Mouse (Mus musculus): ENCODE results near the gene Lnpk. TPM values are rescaled to one million over a fixed set of nuclear protein-coding genes. Genes with fewer than 3 reads are reported as not detected.

The Lnpk gene
- total and polyA plus RNA-seq, 2 experiments = 1.9 to 8.3 TPM

DNA sequence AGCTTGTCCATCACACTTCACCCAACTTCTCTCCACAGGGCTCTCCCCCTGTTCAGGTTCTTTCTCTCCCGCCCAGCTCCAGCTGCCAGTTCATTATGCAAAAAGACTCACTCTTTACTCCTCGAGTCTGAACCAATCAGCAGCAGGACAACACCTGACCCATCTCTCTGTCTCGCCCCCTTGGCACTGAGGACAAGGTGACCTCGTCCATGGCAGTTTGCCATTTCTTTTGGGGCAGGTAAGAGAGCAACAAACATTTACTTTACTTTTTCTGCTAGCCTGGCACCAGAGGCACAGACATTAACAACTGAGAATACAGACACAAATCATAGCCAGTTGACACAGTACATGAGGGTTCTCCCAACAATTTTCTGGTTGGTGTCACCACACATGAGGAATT is 8.8 kb downstream of the Lnpk start:
- DNase-seq (ENCODE audit: extremely low read depth, low read depth, low spot score) = peak; percentile 48
- H3K9ac ChIP-seq (ENCODE audit: low read depth, low read length) = no peak overlapping the region
- no peaks in the 10 kb centered on the region for H3K27me3 ChIP-seq (ENCODE audit: control insufficient read depth, insufficient read depth, low read length)
- no peaks in the 10 kb centered on the region for H3K4me1 ChIP-seq (ENCODE audit: control insufficient read depth, insufficient read depth, low read length)
- no peak overlapping the region for H3K27ac ChIP-seq (replicated peaks; ENCODE audit: insufficient read depth, low read depth, low read length)
- no peak for TF ChIP-seq CTCF (IDR thresholded peaks at IDR 0.05; ENCODE audit: low read depth, low read length)
- no peak for TF ChIP-seq POLR2A (IDR thresholded peaks at IDR 0.05; ENCODE audit: extremely low read depth, insufficient read depth, low read length)
- peaks cover 4% of the 10 kb centered on the region for H3K36me3 ChIP-seq (ENCODE audit: control insufficient read depth, insufficient read depth, low read length)
- 36% methylated on average over 4 of the region's 4 CpGs for WGBS
- no peak overlapping the region for H3K4me3 ChIP-seq (ENCODE audit: insufficient read depth, low read depth, low read length)
- H3K79me2 ChIP-seq (ENCODE audit: control insufficient read depth, insufficient read depth, low read length) = no peaks in the 10 kb centered on the region

DNA sequence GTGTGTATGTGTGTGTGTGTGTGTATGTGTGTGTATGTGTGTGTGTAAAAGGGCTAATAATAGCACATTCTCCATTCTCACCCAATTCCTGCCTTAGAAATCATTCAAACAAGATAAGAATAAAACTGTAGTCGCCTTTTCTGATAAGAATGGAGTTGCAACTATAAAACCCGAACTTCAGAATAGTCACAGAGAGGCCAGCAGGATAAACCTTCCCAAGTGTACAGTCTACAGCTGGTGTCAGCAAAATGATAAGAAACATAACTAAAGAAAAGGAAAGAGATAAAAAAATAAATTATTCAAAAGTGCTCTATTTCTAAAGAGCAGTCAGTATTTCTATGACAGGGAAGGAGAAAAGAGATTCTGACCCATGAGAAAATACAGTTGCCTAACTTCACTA is 19.4 kb downstream of the Lnpk start:
- TF ChIP-seq POLR2A (IDR thresholded peaks at IDR 0.05; ENCODE audit: extremely low read depth, insufficient read depth, low read length) (no peak), CTCF (IDR thresholded peaks at IDR 0.05; ENCODE audit: low read depth, low read length) (no peak)
- Histone ChIP-seq H3K27ac (replicated peaks; ENCODE audit: insufficient read depth, low read depth, low read length) (no peak overlapping the region), H3K36me3 (ENCODE audit: control insufficient read depth, insufficient read depth, low read length) (no peaks in the 10 kb centered on the region; the same call in 1 of the 2 replicates), H3K9ac (ENCODE audit: low read depth, low read length) (no peak overlapping the region), H3K27me3 (ENCODE audit: control insufficient read depth, insufficient read depth, low read length) (no peaks in the 10 kb centered on the region), H3K79me2 (ENCODE audit: control insufficient read depth, insufficient read depth, low read length) (no peaks in the 10 kb centered on the region), H3K4me1 (ENCODE audit: control insufficient read depth, insufficient read depth, low read length) (no peaks in the 10 kb centered on the region), H3K4me3 (ENCODE audit: insufficient read depth, low read depth, low read length) (no peak overlapping the region)
- 80% methylated on average over 2 of the region's 2 CpGs for WGBS
- no peak for DNase-seq (ENCODE audit: extremely low read depth, low read depth, low spot score)

DNA sequence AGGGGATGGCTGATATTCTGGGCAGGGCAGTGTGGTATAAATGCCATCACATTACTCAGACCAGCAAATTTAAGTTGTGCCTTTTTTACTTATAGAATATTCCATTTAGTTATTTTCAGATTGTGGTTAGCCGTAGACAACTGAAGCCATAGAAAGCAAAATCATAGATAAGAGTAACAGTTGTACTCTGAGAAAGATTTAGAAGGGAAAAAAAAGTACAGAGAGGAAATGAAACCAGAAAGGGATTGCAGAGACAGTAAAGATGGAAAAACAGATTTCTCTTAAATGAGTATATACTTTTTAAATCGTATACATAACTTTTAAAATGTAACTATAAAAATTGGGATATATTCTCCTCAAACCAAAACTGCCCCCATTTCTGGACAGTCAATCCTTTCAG is 20.1 kb downstream of the Lnpk start:
- Histone ChIP-seq H3K27ac (replicated peaks; ENCODE audit: insufficient read depth, low read depth, low read length) (no peak overlapping the region), H3K79me2 (ENCODE audit: control insufficient read depth, insufficient read depth, low read length) (no peaks in the 10 kb centered on the region), H3K27me3 (ENCODE audit: control insufficient read depth, insufficient read depth, low read length) (no peaks in the 10 kb centered on the region), H3K9ac (ENCODE audit: low read depth, low read length) (no peak overlapping the region), H3K4me1 (ENCODE audit: control insufficient read depth, insufficient read depth, low read length) (no peaks in the 10 kb centered on the region), H3K4me3 (ENCODE audit: insufficient read depth, low read depth, low read length) (no peak overlapping the region), H3K36me3 (ENCODE audit: control insufficient read depth, insufficient read depth, low read length) (no peaks in the 10 kb centered on the region; the same call in 1 of the 2 replicates)
- no peak for DNase-seq (ENCODE audit: extremely low read depth, low read depth, low spot score)
- TF ChIP-seq POLR2A (IDR thresholded peaks at IDR 0.05; ENCODE audit: extremely low read depth, insufficient read depth, low read length) (no peak), CTCF (IDR thresholded peaks at IDR 0.05; ENCODE audit: low read depth, low read length) (no peak)
- WGBS = 91% methylated on average over 2 of the region's 2 CpGs

DNA sequence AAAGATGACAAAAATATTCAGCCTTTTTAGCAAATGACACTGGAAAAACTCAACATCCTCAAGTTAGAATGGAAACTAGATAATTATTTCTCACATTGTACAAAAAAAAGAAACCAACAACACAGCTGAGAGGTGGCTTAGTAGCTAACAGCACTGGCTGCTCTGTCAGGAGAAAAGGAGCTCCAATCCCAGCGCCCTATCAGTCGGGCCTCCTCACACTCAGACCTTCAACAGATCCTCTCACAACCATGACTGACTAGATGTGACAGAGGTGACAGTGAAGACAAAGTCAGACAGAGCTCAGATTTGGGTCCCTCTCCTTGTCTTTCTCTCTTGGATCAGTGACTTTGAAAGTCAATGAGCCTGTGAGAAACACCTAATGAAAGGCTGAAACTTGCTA is 21.8 kb downstream of the Lnpk start:
- DNase-seq (ENCODE audit: extremely low read depth, low read depth, low spot score) = no peak
- no peaks in the 10 kb centered on the region; the same call in 1 of the 2 replicates for H3K36me3 ChIP-seq (ENCODE audit: control insufficient read depth, insufficient read depth, low read length)
- H3K9ac ChIP-seq (ENCODE audit: low read depth, low read length) = no peak overlapping the region
- no peaks in the 10 kb centered on the region for H3K79me2 ChIP-seq (ENCODE audit: control insufficient read depth, insufficient read depth, low read length)
- no peak overlapping the region for H3K27ac ChIP-seq (replicated peaks; ENCODE audit: insufficient read depth, low read depth, low read length)
- no peak overlapping the region for H3K4me3 ChIP-seq (ENCODE audit: insufficient read depth, low read depth, low read length)
- H3K27me3 ChIP-seq (ENCODE audit: control insufficient read depth, insufficient read depth, low read length) = no peaks in the 10 kb centered on the region
- H3K4me1 ChIP-seq (ENCODE audit: control insufficient read depth, insufficient read depth, low read length) = no peaks in the 10 kb centered on the region
- 89% methylated on average over 2 of the region's 2 CpGs for WGBS
- TF ChIP-seq CTCF (IDR thresholded peaks at IDR 0.05; ENCODE audit: low read depth, low read length) = no peak
- TF ChIP-seq POLR2A (IDR thresholded peaks at IDR 0.05; ENCODE audit: extremely low read depth, insufficient read depth, low read length) = no peak

DNA sequence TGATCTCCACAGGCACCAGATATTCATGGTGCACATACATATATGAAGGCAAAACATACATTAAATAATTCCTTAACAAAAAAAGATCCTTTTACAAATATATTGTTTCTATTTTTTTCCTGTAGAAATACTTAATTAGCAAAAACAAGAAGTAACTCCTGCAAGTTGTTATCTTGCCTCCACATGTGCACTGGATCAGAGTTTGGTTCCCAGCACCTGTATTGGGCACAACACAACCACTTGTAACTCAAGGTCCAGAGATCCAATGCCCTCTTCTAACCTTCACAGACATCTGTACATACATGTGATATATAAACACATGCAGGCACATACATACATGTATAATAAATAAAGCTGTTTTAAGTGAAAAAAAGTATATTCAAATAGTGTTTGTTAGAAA is 27.3 kb downstream of the Lnpk start:
- DNase-seq (ENCODE audit: extremely low read depth, low read depth, low spot score) = no peak
- Histone ChIP-seq H3K36me3 (ENCODE audit: control insufficient read depth, insufficient read depth, low read length) (peaks cover 1% of the 10 kb centered on the region; the same call in 1 of the 2 replicates), H3K79me2 (ENCODE audit: control insufficient read depth, insufficient read depth, low read length) (no peaks in the 10 kb centered on the region), H3K4me3 (ENCODE audit: insufficient read depth, low read depth, low read length) (no peak overlapping the region), H3K9ac (ENCODE audit: low read depth, low read length) (no peak overlapping the region), H3K27ac (replicated peaks; ENCODE audit: insufficient read depth, low read depth, low read length) (no peak overlapping the region), H3K4me1 (ENCODE audit: control insufficient read depth, insufficient read depth, low read length) (no peaks in the 10 kb centered on the region), H3K27me3 (ENCODE audit: control insufficient read depth, insufficient read depth, low read length) (no peaks in the 10 kb centered on the region)
- TF ChIP-seq POLR2A (IDR thresholded peaks at IDR 0.05; ENCODE audit: extremely low read depth, insufficient read depth, low read length) = no peak
- TF ChIP-seq CTCF (IDR thresholded peaks at IDR 0.05; ENCODE audit: low read depth, low read length) = no peak

DNA sequence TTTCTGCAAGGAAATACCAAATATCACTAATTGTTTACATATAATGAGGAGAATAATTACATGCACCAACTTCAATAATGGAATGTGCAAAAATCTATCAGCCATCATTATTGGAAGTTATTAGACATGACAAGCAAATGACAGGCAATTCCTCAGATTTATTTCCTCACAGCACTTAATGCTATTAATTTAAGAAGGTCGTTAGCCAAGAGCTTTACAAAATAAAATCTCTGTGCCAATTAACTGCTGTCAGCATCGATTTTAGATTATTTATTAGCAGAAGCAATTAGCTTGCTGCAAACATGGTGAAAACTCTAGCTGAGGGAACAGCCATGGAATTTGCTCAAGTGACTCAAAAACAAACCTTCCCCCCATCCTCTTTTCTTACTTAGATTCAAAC is 30.9 kb downstream of the Lnpk start:
- no peak for TF ChIP-seq POLR2A (IDR thresholded peaks at IDR 0.05; ENCODE audit: extremely low read depth, insufficient read depth, low read length)
- no peak for TF ChIP-seq CTCF (IDR thresholded peaks at IDR 0.05; ENCODE audit: low read depth, low read length)
- Histone ChIP-seq H3K4me3 (ENCODE audit: insufficient read depth, low read depth, low read length) (no peak overlapping the region), H3K27me3 (ENCODE audit: control insufficient read depth, insufficient read depth, low read length) (no peaks in the 10 kb centered on the region), H3K27ac (replicated peaks; ENCODE audit: insufficient read depth, low read depth, low read length) (no peak overlapping the region), H3K4me1 (ENCODE audit: control insufficient read depth, insufficient read depth, low read length) (no peaks in the 10 kb centered on the region), H3K9ac (ENCODE audit: low read depth, low read length) (no peak overlapping the region), H3K36me3 (ENCODE audit: control insufficient read depth, insufficient read depth, low read length) (0 out of 2 replicates have a peak, but pooled peaks cover 1% of the 10 kb centered on the region), H3K79me2 (ENCODE audit: control insufficient read depth, insufficient read depth, low read length) (no peaks in the 10 kb centered on the region)
- WGBS = 81% methylated on average over 2 of the region's 2 CpGs
- DNase-seq (ENCODE audit: extremely low read depth, low read depth, low spot score) = no peak
